Mouse (Mus musculus): ENCODE results near the gene Dhcr24. TPM values are rescaled to one million over a fixed set of nuclear protein-coding genes. Genes with fewer than 3 reads are reported as not detected.
A peak's percentile ranks its signal among the peaks of the same experiment; 100 is the strongest.

Dhcr24 gene
- polyA plus RNA-seq, 1 experiment: 16.5 TPM

DNA sequence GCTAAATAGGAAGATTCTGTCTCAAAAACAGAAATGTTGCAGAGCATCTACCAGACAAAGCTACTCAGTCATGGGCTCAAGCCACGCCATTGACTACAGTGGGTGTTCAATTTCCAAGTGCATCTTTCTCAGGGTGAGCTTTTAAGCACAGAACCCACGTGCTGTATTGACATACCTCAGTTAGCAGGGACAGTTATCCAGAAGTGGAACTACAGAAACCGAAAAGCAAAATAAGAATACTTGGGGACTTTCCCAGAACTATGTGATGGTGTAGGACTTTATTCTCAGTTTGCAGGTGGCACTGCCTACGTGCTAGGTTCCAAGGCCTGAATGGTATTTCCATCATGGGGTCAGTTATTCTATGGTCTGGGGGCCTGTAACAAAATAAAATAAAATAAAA lies 36.9 kb downstream of the Dhcr24 start:
- Histone ChIP-seq H3K4me1 (ENCODE audit: control insufficient read depth, insufficient read depth, low read length) (no peaks in the 10 kb centered on the region), H3K4me3 (ENCODE audit: insufficient read depth, low read length) (no peak overlapping the region), H3K27ac (ENCODE audit: insufficient read depth, low read depth, low read length) (no peak overlapping the region)
- no peak for TF ChIP-seq POLR2A (IDR thresholded peaks at IDR 0.05; ENCODE audit: borderline replicate concordance, low read depth, low read length)
- TF ChIP-seq CTCF (IDR thresholded peaks at IDR 0.05; ENCODE audit: low read depth, low read length): no peak

DNA sequence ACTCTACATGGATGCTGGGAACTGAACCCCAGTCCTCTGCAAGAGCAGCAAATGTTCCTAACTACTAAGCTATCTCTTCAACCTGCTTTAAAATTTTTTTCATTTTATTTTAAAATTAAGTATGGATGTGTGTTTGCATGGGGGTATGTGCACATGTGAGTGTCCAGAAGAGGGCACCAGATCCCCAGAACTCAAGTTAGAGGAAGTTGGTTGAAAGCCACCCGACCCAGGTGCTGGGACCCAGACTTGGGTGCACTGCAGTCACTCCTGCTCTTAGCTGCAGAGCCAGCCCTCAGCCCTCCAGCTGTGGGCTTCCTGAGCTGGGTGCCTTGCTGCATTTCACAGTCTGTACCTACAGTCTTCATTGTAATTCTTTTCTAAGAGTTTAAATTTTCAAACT lies 38.6 kb downstream of the Dhcr24 start:
- TF ChIP-seq CTCF (IDR thresholded peaks at IDR 0.05; ENCODE audit: low read depth, low read length) (no peak), POLR2A (IDR thresholded peaks at IDR 0.05; ENCODE audit: borderline replicate concordance, low read depth, low read length) (no peak)
- Histone ChIP-seq H3K4me1 (ENCODE audit: control insufficient read depth, insufficient read depth, low read length) (no peaks in the 10 kb centered on the region), H3K4me3 (ENCODE audit: insufficient read depth, low read length) (no peak overlapping the region), H3K27ac (ENCODE audit: insufficient read depth, low read depth, low read length) (no peak overlapping the region)

DNA sequence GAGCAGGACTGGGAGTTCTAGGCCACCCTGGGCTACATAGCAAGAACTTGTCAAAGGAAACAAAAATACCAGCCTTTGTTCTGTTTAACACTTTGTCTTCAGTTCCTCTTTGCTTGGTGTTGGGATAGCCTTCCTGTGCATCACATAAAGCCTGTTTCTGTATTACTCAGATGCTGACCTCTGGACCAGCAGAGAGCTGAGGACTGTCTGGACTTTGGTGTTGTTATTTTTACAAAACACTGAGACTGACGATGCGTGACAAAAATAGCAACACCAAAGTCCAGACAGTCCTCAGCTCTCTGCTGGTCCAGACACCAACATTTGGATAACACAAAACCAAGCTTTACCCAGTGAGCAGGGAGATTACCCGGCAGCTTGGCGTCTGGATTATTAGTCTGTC lies 39.9 kb downstream of the Dhcr24 start:
- no peak overlapping the region for H3K27ac ChIP-seq (ENCODE audit: insufficient read depth, low read depth, low read length)
- no peak for TF ChIP-seq POLR2A (IDR thresholded peaks at IDR 0.05; ENCODE audit: borderline replicate concordance, low read depth, low read length)
- TF ChIP-seq CTCF (IDR thresholded peaks at IDR 0.05; ENCODE audit: low read depth, low read length): no peak
- no peak overlapping the region for H3K4me3 ChIP-seq (ENCODE audit: insufficient read depth, low read length)
- H3K4me1 ChIP-seq (ENCODE audit: control insufficient read depth, insufficient read depth, low read length): no peaks in the 10 kb centered on the region

DNA sequence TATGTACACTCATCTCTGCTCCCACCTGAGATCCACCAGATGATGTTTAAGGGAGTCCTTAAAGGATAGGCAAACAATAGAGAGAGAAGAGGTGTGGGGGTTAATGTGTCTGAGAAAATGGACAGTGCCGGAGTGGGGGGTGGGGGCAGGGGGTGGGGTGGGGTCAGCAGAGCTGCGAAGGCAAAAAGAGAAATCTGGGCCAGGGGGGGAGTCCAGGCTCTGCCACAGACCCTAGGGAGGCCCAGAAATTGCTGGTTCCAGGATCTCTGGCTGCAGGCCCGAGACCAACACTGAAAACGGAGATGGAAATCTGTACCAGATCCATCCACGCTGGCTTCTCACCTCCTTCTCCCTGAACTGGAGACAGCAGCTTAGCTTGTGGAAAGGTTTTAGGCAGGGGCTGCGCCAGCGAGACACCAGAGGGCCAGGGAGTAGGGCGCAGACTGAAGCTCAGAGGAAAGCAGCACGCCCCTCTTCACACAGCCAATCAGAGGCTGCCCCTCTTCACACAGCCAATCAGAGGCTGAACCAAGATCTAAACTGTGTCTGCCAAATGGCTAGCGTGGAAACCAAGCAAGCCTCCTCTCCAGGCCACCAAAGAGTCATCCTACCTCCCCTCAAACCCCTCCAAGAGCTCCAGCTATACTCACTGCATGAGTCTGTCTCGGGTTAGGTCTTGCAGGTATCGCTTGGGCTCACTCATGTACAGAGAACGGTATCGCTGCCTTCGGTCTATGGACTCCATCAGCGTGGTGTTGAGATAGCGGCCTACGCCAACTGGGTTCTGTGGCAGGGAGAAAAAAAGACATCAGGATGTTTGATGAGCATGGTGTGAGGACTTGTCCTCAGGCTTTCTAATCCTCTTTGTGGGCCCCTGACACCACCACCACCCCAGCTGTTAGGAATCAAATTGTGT lies 46.1 kb downstream of the Dhcr24 start:
- Histone ChIP-seq H3K27ac (ENCODE audit: insufficient read depth, low read depth, low read length) (no peak overlapping the region), H3K4me3 (ENCODE audit: insufficient read depth, low read length) (no peak overlapping the region), H3K4me1 (ENCODE audit: control insufficient read depth, insufficient read depth, low read length) (no peaks in the 10 kb centered on the region)
- no peak for TF ChIP-seq POLR2A (IDR thresholded peaks at IDR 0.05; ENCODE audit: borderline replicate concordance, low read depth, low read length)
- no peak for TF ChIP-seq CTCF (IDR thresholded peaks at IDR 0.05; ENCODE audit: low read depth, low read length)

DNA sequence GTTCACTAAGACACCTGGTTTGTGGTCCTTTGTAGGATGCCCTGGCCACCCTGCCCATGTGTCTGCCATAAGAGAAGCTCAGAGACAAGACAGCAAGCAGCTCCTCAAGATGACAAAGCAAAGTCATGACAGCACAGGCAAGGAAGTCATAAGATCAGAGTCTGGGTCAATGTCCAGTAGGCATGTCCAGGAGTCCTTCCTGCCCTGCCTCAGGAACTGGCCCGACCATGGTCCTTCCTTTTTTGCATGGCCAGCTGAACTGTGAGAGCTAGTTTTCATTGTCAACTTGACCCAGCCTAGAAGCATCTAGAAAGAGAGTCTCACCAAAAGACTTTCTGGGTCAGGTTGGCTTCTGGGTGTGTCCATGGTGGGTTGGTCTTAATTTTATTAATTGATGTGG lies 47.1 kb downstream of the Dhcr24 start:
- TF ChIP-seq POLR2A (IDR thresholded peaks at IDR 0.05; ENCODE audit: borderline replicate concordance, low read depth, low read length): no peak
- no peak for TF ChIP-seq CTCF (IDR thresholded peaks at IDR 0.05; ENCODE audit: low read depth, low read length)
- H3K4me3 ChIP-seq (ENCODE audit: insufficient read depth, low read length): no peak overlapping the region
- H3K27ac ChIP-seq (ENCODE audit: insufficient read depth, low read depth, low read length): no peak overlapping the region
- no peaks in the 10 kb centered on the region for H3K4me1 ChIP-seq (ENCODE audit: control insufficient read depth, insufficient read depth, low read length)

DNA sequence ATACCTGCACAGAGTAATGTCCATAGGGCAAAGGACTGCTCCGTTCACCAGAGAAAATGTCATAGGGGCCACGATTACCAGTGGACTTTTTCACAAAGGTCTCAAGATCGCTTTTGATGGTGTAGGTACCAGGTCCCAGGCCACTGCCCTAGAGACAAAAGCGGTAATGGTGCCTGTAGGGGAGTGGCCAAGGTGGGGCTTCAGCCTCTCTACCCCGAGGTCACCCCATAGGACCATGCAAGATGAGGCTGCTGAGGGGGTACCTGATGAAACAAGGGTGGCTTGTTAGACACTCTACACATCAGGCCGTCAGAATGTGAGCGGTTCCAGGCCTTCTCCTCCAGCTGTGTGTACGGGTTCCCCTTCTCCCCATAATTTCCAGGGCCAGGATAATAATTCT lies 52.3 kb downstream of the Dhcr24 start:
- no peaks in the 10 kb centered on the region for H3K4me1 ChIP-seq (ENCODE audit: control insufficient read depth, insufficient read depth, low read length)
- H3K4me3 ChIP-seq (ENCODE audit: insufficient read depth, low read length): no peak overlapping the region
- H3K27ac ChIP-seq (ENCODE audit: insufficient read depth, low read depth, low read length): no peak overlapping the region
- TF ChIP-seq CTCF (IDR thresholded peaks at IDR 0.05; ENCODE audit: low read depth, low read length) (no peak), POLR2A (IDR thresholded peaks at IDR 0.05; ENCODE audit: borderline replicate concordance, low read depth, low read length) (no peak)

DNA sequence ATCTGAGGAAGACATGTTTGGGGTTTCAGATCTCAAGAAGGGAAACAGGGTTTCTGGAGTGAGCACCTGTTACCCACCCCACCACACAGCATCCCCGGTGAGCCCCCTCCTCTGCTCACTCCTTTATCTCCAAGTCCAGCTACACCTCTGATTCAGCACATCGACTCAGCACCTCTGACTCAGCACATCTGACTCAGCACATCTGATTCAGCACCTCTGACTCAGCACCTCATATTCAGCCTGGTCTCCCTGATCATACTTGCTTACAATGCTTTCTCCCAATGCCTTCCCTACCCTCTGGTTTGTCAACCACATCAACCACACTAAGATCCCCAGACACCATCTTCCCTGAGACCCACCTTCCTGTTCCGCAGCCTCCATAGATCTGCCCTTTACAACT lies 52.7 kb downstream of the Dhcr24 start:
- no peak overlapping the region for H3K27ac ChIP-seq (ENCODE audit: insufficient read depth, low read depth, low read length)
- TF ChIP-seq POLR2A (IDR thresholded peaks at IDR 0.05; ENCODE audit: borderline replicate concordance, low read depth, low read length) (no peak), CTCF (IDR thresholded peaks at IDR 0.05; ENCODE audit: low read depth, low read length) (no peak)
- H3K4me3 ChIP-seq (ENCODE audit: insufficient read depth, low read length): no peak overlapping the region
- no peaks in the 10 kb centered on the region for H3K4me1 ChIP-seq (ENCODE audit: control insufficient read depth, insufficient read depth, low read length)

DNA sequence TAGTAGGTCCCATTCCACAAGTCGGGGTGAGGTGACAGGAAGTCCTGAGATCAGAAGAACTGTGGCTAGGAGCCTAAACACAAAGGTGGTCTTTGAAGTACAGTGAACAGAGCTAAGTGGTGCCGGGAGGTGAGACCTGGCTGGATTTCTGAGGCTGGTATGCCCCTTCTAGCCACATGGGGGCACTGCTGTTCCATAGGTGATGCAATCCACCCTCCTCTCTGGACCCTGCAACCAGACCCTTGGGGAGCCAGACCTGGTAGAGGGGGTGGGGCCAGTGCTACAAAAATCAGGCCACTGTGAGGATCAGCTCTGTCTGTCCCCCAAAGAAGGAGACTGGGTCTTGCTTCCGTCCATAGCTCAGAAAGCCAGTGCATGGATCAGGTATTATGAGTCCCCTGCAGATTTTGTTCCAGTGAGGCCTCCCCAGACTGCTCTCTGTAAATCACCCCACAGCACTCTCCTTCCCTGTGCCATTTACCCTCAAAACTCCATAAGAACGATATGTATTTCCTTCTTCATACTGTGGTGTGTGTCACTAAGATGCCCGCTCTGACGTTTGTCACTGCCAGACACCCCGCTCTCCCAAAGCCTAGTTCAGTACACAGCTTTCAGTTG lies 53.5 kb downstream of the Dhcr24 start:
- Histone ChIP-seq H3K4me1 (ENCODE audit: control insufficient read depth, insufficient read depth, low read length) (no peaks in the 10 kb centered on the region), H3K4me3 (ENCODE audit: insufficient read depth, low read length) (no peak overlapping the region), H3K27ac (ENCODE audit: insufficient read depth, low read depth, low read length) (no peak overlapping the region)
- peak; percentile 84 for TF ChIP-seq CTCF (IDR thresholded peaks at IDR 0.05; ENCODE audit: low read depth, low read length)
- TF ChIP-seq POLR2A (IDR thresholded peaks at IDR 0.05; ENCODE audit: borderline replicate concordance, low read depth, low read length): no peak

DNA sequence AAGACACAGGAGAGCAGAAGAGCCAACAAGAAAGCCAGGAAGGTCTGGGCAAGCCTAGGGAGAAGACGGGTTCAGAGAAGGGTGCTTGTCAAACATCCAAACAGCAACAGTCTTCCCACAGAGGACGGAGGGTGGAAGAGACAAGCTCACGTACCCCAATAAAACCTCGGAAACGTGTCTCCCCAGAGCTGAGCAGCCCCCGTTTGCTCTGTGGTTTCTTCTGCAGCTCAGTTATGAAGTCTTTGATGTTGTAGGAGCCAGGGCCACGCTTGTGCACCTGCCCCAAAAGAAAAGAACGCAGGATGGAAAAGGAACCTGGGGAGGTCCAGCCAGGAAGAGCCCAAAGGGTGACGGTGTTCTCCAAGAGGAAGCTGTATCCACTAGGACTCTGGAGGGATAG lies 54.0 kb downstream of the Dhcr24 start:
- no peak overlapping the region for H3K27ac ChIP-seq (ENCODE audit: insufficient read depth, low read depth, low read length)

DNA sequence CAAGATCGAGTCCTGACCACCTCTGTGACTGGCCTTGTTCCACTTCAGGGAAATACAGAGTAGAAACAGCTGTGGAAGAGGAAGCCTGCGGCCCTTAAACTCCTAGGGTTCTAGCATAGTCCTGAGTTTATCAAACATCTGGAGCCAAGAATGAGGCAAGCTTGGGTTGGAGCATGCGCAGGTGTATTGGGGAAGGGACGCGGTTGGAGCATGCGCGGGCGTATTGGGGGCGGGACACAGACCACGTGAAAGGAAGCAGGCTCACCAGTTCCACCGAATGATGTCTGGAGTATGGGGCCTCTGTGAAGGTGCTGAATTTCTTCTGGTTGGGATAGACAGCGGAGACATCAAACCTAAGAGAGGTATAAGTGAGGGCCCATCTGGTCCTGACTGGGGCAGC lies 54.8 kb downstream of the Dhcr24 start:
- Histone ChIP-seq H3K27ac (ENCODE audit: insufficient read depth, low read depth, low read length) (no peak overlapping the region), H3K4me3 (ENCODE audit: insufficient read depth, low read length) (no peak overlapping the region), H3K4me1 (ENCODE audit: control insufficient read depth, insufficient read depth, low read length) (no peaks in the 10 kb centered on the region)
- TF ChIP-seq CTCF (IDR thresholded peaks at IDR 0.05; ENCODE audit: low read depth, low read length) (no peak), POLR2A (IDR thresholded peaks at IDR 0.05; ENCODE audit: borderline replicate concordance, low read depth, low read length) (no peak)

More for the DNA sequence above, 54.0 kb downstream of the Dhcr24 start:
- H3K4me1 ChIP-seq (ENCODE audit: control insufficient read depth, insufficient read depth, low read length): no peaks in the 10 kb centered on the region
- H3K4me3 ChIP-seq (ENCODE audit: insufficient read depth, low read length): no peak overlapping the region
- TF ChIP-seq POLR2A (IDR thresholded peaks at IDR 0.05; ENCODE audit: borderline replicate concordance, low read depth, low read length) (no peak), CTCF (IDR thresholded peaks at IDR 0.05; ENCODE audit: low read depth, low read length) (no peak)
